Mouse (Mus musculus) CD4-positive naive resting alpha-beta T cell, adult 57 days (primary cell): ENCODE data around the gene Cpne6. TPM values are rescaled to one million over a fixed set of nuclear protein-coding genes. Genes with fewer than 3 reads are reported as not detected.

Experiments used
- total RNA-seq: library from RNA; stranded (reverse); gene quantifications from one replicate; pipeline ENCODE4 v1.2.4, GENCODE M21; 2023

Gene Cpne6
- not detected for total RNA-seq

GRCm38 (mm10) chr14:55510125-55510731 lies at the start of gene Cpne6:
Cpne6 (plus strand) TSS chr14:55510445.

GRCm38 (mm10) chr14:55478651-55479599 lies 31.3 kb upstream of the Cpne6 start, which contains the start of gene Dhrs4:
Dhrs4 (plus strand) TSS chr14:55478758.

GRCm38 (mm10) chr14:55490361-55491201 lies 19.7 kb upstream of the Cpne6 start, which contains the start of gene Carmil3:
Carmil3 (plus strand) TSS chr14:55490651.

GRCm38 (mm10) chr14:55524785-55525184 lies 14.5 kb downstream of the Cpne6 start, which contains the start of gene Nrl:
Nrl (minus strand) TSS chr14:55524981.

GRCm38 (mm10) chr14:55540067-55540786 lies 30.0 kb downstream of the Cpne6 start, which contains the start of gene Pck2:
Pck2 (plus strand) TSS chr14:55540266.

GRCm38 (mm10) chr14:55559799-55560201 lies 49.6 kb downstream of the Cpne6 start, which contains the start of gene Dcaf11:
Dcaf11 (plus strand) TSS chr14:55560006.

GRCm38 (mm10) chr14:55560202-55561073 lies 50.2 kb downstream of the Cpne6 start, which contains the start of gene A730061H03Rik:
A730061H03Rik (minus strand) TSS chr14:55560406.

Other genes with a start within 250 kb of the Cpne6 start
- 21.3 TPM for gene Dhrs4, start 31.7 kb upstream of the Cpne6 start, total RNA-seq
- 1.2 TPM for gene Carmil3, start 19.8 kb upstream of the Cpne6 start, total RNA-seq
- gene Nrl, start 14.5 kb downstream of the Cpne6 start, total RNA-seq, result not detected
- 16.1 TPM for gene Pck2, start 29.8 kb downstream of the Cpne6 start, total RNA-seq
- gene Dcaf11, start 49.6 kb downstream of the Cpne6 start, total RNA-seq, result 92.5 TPM
- gene A730061H03Rik, start 50.0 kb downstream of the Cpne6 start, total RNA-seq, result 6.4 TPM
- not detected for gene Fitm1, start 65.2 kb downstream of the Cpne6 start, total RNA-seq
- gene Psme1, start 67.7 kb downstream of the Cpne6 start, total RNA-seq, result 263 TPM
- gene Emc9, start 74.9 kb downstream of the Cpne6 start, total RNA-seq, result 21.5 TPM
- gene Psme2, start 80.7 kb downstream of the Cpne6 start, total RNA-seq, result 386 TPM
- 96.4 TPM for gene Rnf31, start 81.3 kb downstream of the Cpne6 start, total RNA-seq
- 94.6 TPM for gene Irf9, start 93.1 kb downstream of the Cpne6 start, total RNA-seq
- 0.44 TPM for gene Rec8, start 107.6 kb downstream of the Cpne6 start, total RNA-seq
- gene Ipo4, start 125.5 kb downstream of the Cpne6 start, total RNA-seq, result 71.9 TPM
- 2.7 TPM for gene Gm49378, start 127.5 kb downstream of the Cpne6 start, total RNA-seq
- 43.9 TPM for gene Tm9sf1, start 133.4 kb downstream of the Cpne6 start, total RNA-seq
- 3.5 TPM for gene Tssk4, start 139.7 kb downstream of the Cpne6 start, total RNA-seq
- gene Mdp1, start 150.1 kb downstream of the Cpne6 start, total RNA-seq, result 41.7 TPM
- gene Gmpr2, start 161.5 kb downstream of the Cpne6 start, total RNA-seq, result 16.2 TPM
- 153 TPM for gene Nedd8, start 161.7 kb downstream of the Cpne6 start, total RNA-seq
- 111 TPM for gene Tinf2, start 171.4 kb downstream of the Cpne6 start, total RNA-seq
- gene Tgm1, start 203.5 kb downstream of the Cpne6 start, total RNA-seq, result 2.0 TPM
- gene Rabggta, start 211.8 kb downstream of the Cpne6 start, total RNA-seq, result 84.5 TPM
- gene Dhrs1, start 235.2 kb downstream of the Cpne6 start, total RNA-seq, result 18.6 TPM
- gene Nop9, start 235.2 kb downstream of the Cpne6 start, total RNA-seq, result 22.2 TPM
- gene Cideb, start 248.0 kb downstream of the Cpne6 start, total RNA-seq, result not detected